In the genomic region with DNA sequence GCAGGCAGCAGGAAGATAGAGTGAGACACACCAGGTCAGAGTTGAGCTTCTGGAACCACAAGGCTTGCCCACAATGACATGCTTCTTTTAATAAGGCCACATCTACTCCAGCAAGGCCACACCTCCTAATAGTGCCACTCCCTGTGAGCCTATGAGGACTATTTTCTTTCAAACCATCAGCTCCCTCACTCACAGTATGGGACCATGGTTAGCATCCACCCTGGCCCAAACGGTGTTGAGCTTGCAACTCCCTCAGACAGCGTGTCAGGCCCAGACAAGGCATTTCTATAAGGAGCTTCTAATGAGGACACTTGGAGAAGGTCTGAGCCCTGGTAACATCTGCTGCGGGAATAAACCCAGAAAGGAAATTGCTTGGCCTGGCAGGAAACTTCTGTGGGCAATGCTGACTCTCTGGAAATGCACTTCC, we compare ENCODE assay signal across 16 mouse cellular contexts.
A peak's percentile ranks its signal among the peaks of the same experiment; 100 is the strongest.
DNase-seq lines count a peak whose midpoint lies in the region; ATAC-seq and TF ChIP-seq lines count a peak whose summit lies in the region.
"Had no signal": no experiment of that assay in that cellular context is flagged by ENCODE, and none has a peak within 500 bp of the region (broad histone marks: within the 10 kb centered on the region; RNA-seq: fewer than 3 reads in every experiment).

No protein-coding gene starts in this region.

- DNase-seq in gastrocnemius, postnatal 25 days, result peak; percentile 26
- DNase-seq in gastrocnemius, adult 18-20 months (ENCODE audit: low spot score), result no peak
- peak; percentile 42 to 43 for DNase-seq in left cerebral cortex, adult 9 months (ENCODE audit: low spot score in 2 of 2)
- no peak for DNase-seq in left cerebral cortex, adult 2 months (ENCODE audit: extremely low spot score in 1 of 2, low spot score in 2 of 2)
- DNase-seq in brain, adult 2 months (ENCODE audit: low read depth, low spot score), result peak; percentile 67
- DNase-seq in lung, postnatal 36 days, result peak; percentile 44
- no peak for DNase-seq in kidney, adult 11 months
- DNase-seq: B cell, adult 2 months; gastrocnemius, adult 2 months had no signal

- H3K4me3 ChIP-seq in left cerebral cortex, adult 2 months, result no peak overlapping the region
- H3K4me3 ChIP-seq: gastrocnemius, adult 2 months; limb, embryonic 13.5 days; midbrain, embryonic 13.5 days; neural tube, embryonic 15.5 days had no signal

- no peak for ATAC-seq in erythroid progenitor cell, adult 5-6 weeks (replicated peaks; ENCODE audit: low FRiP score, poor library complexity, severe bottlenecking)
- ATAC-seq: activated CD4-positive, CD25-positive, alpha-beta regulatory T cell, adult 4 months; hindbrain, postnatal 0 days; midbrain, embryonic 13.5 days had no signal

- intact Hi-C loops in left cerebral cortex, adult 2 months (cut with DNase I), result no loop called here

- no peak overlapping the region for H3K27ac ChIP-seq in left cerebral cortex, adult 2 months
- H3K27ac ChIP-seq: gastrocnemius, adult 2 months; hindbrain, postnatal 0 days; kidney, postnatal 0 days; limb, embryonic 13.5 days; midbrain, embryonic 13.5 days; neural tube, embryonic 15.5 days had no signal

- TF ChIP-seq CTCF in left cerebral cortex, adult 2 months (IDR thresholded peaks at IDR 0.05), result no peak

Comparison
In these comparisons a context has a peak if more than half of its experiments do, and no peak if none do; other contexts are left out.
1. DNase-seq: peak in gastrocnemius, postnatal 25 days (single experiment), left cerebral cortex, adult 9 months (2 of 2), brain, adult 2 months (single experiment) and lung, postnatal 36 days (single experiment); none in gastrocnemius, adult 18-20 months (single experiment), left cerebral cortex, adult 2 months (0 of 2) and kidney, adult 11 months (single experiment).